Mouse (Mus musculus) heart, postnatal 0 days (tissue): ENCODE data around the gene Cdyl. TPM values are rescaled to one million over a fixed set of nuclear protein-coding genes. Genes with fewer than 3 reads are reported as not detected.
A peak's percentile ranks its signal among the peaks of the same experiment; 100 is the strongest.

Source experiments
- ATAC-seq: fragments of 200-750 bp; cut with Nextera tagmentation; 2 replicates; pipeline ENCODE4 v1.8.0; 2017; ENCODE audit warnings: low read depth, moderate number of reproducible peaks, moderate library complexity; ENCODE audit not compliant: insufficient read depth
- DNase-seq: peaks from one replicate; pipeline ENCODE4 v3.0.0-alpha.2; 2016; ENCODE audit warnings: low spot score
- H3K27ac ChIP-seq: fragments of 300-500 bp; sonication (generic); 2 replicates; pipeline ENCODE4 v1.5.1; 2014; ENCODE audit warnings: low read depth, mild to moderate bottlenecking
- H3K27me3 ChIP-seq: fragments of 300-500 bp; sonication (generic); 2 replicates; pipeline ENCODE4 v1.6.1; 2014; ENCODE audit warnings: low read length, mixed read lengths; ENCODE audit not compliant: control insufficient read depth, insufficient read depth
- H3K36me3 ChIP-seq: fragments of 300-500 bp; sonication (generic); replicated peaks from 2 replicates; pipeline ENCODE4 v1.6.1; 2014; ENCODE audit warnings: low read length, mixed read lengths; ENCODE audit not compliant: control insufficient read depth, insufficient read depth
- H3K4me1 ChIP-seq: fragments of 300-500 bp; sonication (generic); 2 replicates; pipeline ENCODE4 v1.6.1; 2014; ENCODE audit warnings: antibody characterized with exemption; ENCODE audit not compliant: control insufficient read depth, insufficient read depth
- H3K4me2 ChIP-seq: fragments of 300-500 bp; sonication (generic); 2 replicates; pipeline ENCODE4 v1.6.1; 2014; ENCODE audit warnings: low read depth, mild to moderate bottlenecking, low read length, moderate library complexity
- H3K4me3 ChIP-seq: fragments of 300-500 bp; sonication (generic); 2 replicates; pipeline ENCODE4 v1.5.1; 2014; ENCODE audit warnings: low read depth, low read length
- H3K9ac ChIP-seq: fragments of 300-500 bp; sonication (generic); replicated peaks from 2 replicates; pipeline ENCODE4 v1.6.1; 2014; ENCODE audit warnings: low read depth, low read length, mixed read lengths
- H3K9me3 ChIP-seq: fragments of 300-500 bp; sonication (generic); replicated peaks from 2 replicates; pipeline ENCODE4 v1.6.1; 2016; ENCODE audit warnings: low read length; ENCODE audit not compliant: control insufficient read depth
- CTCF ChIP-seq: IDR thresholded peaks from 2 replicates; pipeline ENCODE4 v1.5.1; 2016; ENCODE audit warnings: antibody characterized with exemption, control low read depth, low read depth
- EP300 ChIP-seq: IDR thresholded peaks from 2 replicates; pipeline ENCODE4 v1.6.1; 2016; ENCODE audit warnings: antibody characterized with exemption, low read depth
- WGBS: fragments of 180-500 bp; shearing (Covaris S2); extraction: QIAGEN DNeasy Blood & Tissue Kit; methylation state at CpG from one replicate; pipeline ENCODE4 v1.1.7; 2014; 5-methylcytosine and 5-hydroxymethylcytosine counted together
- polyA plus RNA-seq: library from polyadenylated mRNA; unstranded; fragments of >200 nt; fragmentation: Nextera tagmentation; extraction: Ambion mirVana; gene quantifications from 2 replicates; pipeline ENCODE4 v1.2.1, GENCODE M21; 2015
- total RNA-seq: library from RNA; depleted of rRNA; stranded (reverse); fragments of >200 nt; gene quantifications from 2 replicates; pipeline ENCODE4 v1.2.3, GENCODE M21; 2014; ENCODE audit warnings: low replicate concordance

The Cdyl gene
- total and polyA plus RNA-seq, 2 experiments from 2014 or later, result 6.1 to 9.2 TPM

DNA sequence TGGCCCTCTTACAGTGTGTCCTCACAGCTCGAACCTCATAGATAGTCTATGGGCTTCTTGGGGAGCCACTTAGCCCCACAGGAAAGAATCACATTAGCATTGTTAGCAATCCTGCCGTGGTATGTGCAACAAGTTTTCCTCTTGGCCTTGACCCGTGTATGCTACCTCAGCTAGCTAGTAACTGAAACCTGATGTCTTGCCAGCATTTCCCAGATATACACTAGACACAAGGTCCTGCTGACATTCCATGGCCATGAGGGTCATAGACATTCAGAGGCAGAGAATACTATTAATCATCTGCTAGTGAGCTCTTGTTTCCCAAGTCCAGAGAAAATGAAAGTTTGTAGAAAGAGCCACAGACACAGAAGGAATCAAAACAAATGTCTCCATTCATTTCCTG, 158.0 kb downstream of the Cdyl start:
- TF ChIP-seq EP300, result no peak
- TF ChIP-seq CTCF, result no peak
- peak; percentile 80 for ATAC-seq

GRCm38 (mm10) chr13:35818060-35818459, 158.4 kb downstream of the Cdyl start:
- no peak overlapping the region for H3K4me2 ChIP-seq
- no peak for TF ChIP-seq CTCF
- TF ChIP-seq EP300, result no peak
- peaks cover 24% of the 10 kb centered on the region; the same call in 1 of the 2 replicates for H3K36me3 ChIP-seq
- H3K9me3 ChIP-seq, result no peaks in the 10 kb centered on the region
- H3K27me3 ChIP-seq, result no peaks in the 10 kb centered on the region
- H3K4me1 ChIP-seq, result peaks cover 30% of the 10 kb centered on the region
- WGBS, result 90% methylated on average over 4 of the region's 4 CpGs
- ATAC-seq (no peak), DNase-seq (no peak)
- H3K4me3 ChIP-seq, result no peak overlapping the region
- peak overlapping the region; percentile 64 for H3K27ac ChIP-seq
- no peak overlapping the region for H3K9ac ChIP-seq

More for the DNA sequence above, 158.0 kb downstream of the Cdyl start:
- H3K27ac ChIP-seq, result peak overlapping the region; percentile 64
- H3K9me3 ChIP-seq, result no peaks in the 10 kb centered on the region
- no peak overlapping the region for H3K9ac ChIP-seq
- H3K4me2 ChIP-seq, result no peak overlapping the region
- DNase-seq, result peak; percentile 61
- no peaks in the 10 kb centered on the region for H3K27me3 ChIP-seq
- H3K4me1 ChIP-seq, result peaks cover 31% of the 10 kb centered on the region
- 30% methylated on average over 3 of the region's 3 CpGs for WGBS
- H3K4me3 ChIP-seq, result no peak overlapping the region
- peaks cover 24% of the 10 kb centered on the region; the same call in 1 of the 2 replicates for H3K36me3 ChIP-seq

- Histone ChIP-seq H3K4me1 (peaks cover 15% of the 10 kb centered on the region), H3K4me3 (no peak overlapping the region), H3K4me2 (no peak overlapping the region), H3K27me3 (no peaks in the 10 kb centered on the region), H3K27ac (no peak overlapping the region), H3K36me3 (peaks cover 28% of the 10 kb centered on the region), H3K9ac (no peak overlapping the region), H3K9me3 (no peaks in the 10 kb centered on the region)
- TF ChIP-seq CTCF (no peak), EP300 (no peak)
- WGBS, result 66% methylated on average over 10 of the region's 10 CpGs
- DNase-seq (no peak), ATAC-seq (no peak)
Measured at GRCm38 (mm10) chr13:35821821-35822454, 162.3 kb downstream of the Cdyl start.

DNA sequence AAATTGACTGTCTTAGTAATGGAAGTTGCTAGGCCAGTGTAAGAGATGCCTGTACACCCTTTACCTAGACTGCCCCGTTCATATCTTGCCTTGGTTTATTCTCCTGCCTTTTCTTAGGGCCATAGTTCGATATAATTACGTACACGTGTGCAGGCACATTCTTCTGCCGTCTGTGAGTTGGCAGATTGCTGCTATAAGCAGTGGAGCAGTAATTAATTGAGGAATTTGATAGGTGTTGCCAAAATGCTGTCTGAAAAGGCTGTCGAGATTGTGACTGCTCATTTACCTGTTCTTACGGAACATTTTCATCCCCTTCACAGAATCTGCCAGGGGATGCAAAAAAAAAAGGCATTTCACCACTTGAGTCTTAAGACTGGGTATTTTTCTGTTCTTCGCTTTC, 163.2 kb downstream of the Cdyl start:
- TF ChIP-seq EP300, result no peak
- TF ChIP-seq CTCF, result no peak
- H3K9ac ChIP-seq, result no peak overlapping the region
- H3K4me2 ChIP-seq, result no peak overlapping the region
- no peak overlapping the region for H3K4me3 ChIP-seq
- ATAC-seq (no peak), DNase-seq (no peak)
- no peak overlapping the region for H3K27ac ChIP-seq
- no peaks in the 10 kb centered on the region for H3K9me3 ChIP-seq
- peaks cover 24% of the 10 kb centered on the region; the same call in 1 of the 2 replicates for H3K36me3 ChIP-seq
- whole genome bisulfite sequencing, result 74% methylated on average over 8 of the region's 8 CpGs
- no peaks in the 10 kb centered on the region for H3K27me3 ChIP-seq
- peaks cover 7% of the 10 kb centered on the region for H3K4me1 ChIP-seq

DNA sequence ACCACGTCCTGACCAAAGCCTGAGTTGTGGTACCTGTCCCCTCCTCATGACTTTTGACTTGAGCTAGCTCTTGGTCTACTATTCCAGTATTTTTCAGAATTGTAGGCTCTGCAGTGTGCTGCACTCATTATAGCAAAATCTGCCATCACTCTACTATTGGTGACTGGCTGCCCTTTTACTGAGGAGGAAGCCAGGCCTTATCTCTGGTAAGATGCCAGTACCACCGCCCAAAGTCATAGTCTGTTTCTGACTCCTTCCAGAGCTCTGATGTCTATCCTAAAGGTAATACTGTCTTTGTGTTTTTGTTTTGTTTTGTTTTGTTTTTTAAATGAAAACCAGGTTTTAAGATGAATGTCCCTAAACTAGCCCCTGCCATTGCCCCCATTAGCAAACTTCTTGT, 166.0 kb downstream of the Cdyl start:
- Histone ChIP-seq H3K4me2 (no peak overlapping the region), H3K9ac (no peak overlapping the region), H3K36me3 (peaks cover 9% of the 10 kb centered on the region; the same call in 1 of the 2 replicates), H3K4me1 (0 out of 2 replicates have a peak, but pooled peaks cover 3% of the 10 kb centered on the region), H3K4me3 (no peak overlapping the region), H3K27me3 (no peaks in the 10 kb centered on the region), H3K9me3 (no peaks in the 10 kb centered on the region), H3K27ac (no peak overlapping the region)
- no peak for TF ChIP-seq EP300
- TF ChIP-seq CTCF, result no peak
- ATAC-seq (no peak), DNase-seq (no peak)
- WGBS, result 46% methylated on average over 2 of the region's 2 CpGs

- H3K9ac ChIP-seq, result no peak overlapping the region
- ATAC-seq, result no peak
- H3K4me3 ChIP-seq, result no peak overlapping the region
- H3K27me3 ChIP-seq, result no peaks in the 10 kb centered on the region
- no peak overlapping the region for H3K4me2 ChIP-seq
- WGBS, result 28% methylated on average over 6 of the region's 6 CpGs
- no peak overlapping the region for H3K27ac ChIP-seq
- H3K4me1 ChIP-seq, result peaks cover 13% of the 10 kb centered on the region
- DNase-seq, result no peak
- TF ChIP-seq CTCF (no peak), EP300 (no peak)
- H3K36me3 ChIP-seq, result 0 out of 2 replicates have a peak, but pooled peaks cover 4% of the 10 kb centered on the region
- no peaks in the 10 kb centered on the region for H3K9me3 ChIP-seq
Measured at GRCm38 (mm10) chr13:35832676-35833075, 173.0 kb downstream of the Cdyl start.
